Mouse (Mus musculus): ENCODE results near the gene Sel1l3. TPM values are rescaled to one million over a fixed set of nuclear protein-coding genes. Genes with fewer than 3 reads are reported as not detected.

The Sel1l3 gene
- 6.5 and 6.8 TPM in 2 replicates for polyA plus RNA-seq (2014; fragmentation: Nextera tagmentation; extraction: Ambion mirVana)

DNA sequence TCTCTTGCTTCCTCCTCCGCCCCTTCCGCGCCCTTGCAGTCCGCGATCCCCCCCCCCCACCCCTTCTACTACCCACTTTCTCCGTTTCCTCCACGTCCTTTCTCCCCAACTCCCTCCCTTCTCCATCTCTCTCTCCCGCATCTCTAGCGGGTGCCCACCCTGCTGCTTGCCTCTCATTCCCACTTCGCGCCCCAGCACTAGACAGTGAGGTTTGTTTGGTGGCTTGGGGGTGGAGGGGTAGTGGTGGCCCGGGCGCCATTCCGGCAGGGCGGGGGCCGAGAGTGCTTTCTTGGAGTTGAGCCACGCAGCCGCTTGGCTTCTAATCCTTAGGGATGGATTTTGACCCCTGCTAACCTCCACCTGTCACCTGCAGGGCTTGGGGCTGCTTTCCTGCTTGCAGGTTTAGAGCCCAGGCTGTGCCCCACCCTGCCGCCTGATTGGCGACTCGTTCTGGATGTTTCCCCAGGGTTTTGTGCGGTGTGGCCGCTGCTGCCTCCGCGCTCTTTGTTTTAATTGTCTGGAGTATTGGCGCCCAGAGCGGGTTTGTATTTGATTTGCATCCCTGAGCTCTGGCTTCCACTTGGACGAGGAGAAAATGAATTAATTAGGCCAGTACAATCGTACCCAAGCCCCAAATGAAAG is at the start of gene Sel1l3:
TSS of gene Sel1l3 (minus strand) at position 217 of the 642 bp plus-strand sequence.
- peak within 1 kb of the TSS; percentile 62; the same call in 1 of the 2 replicates for H3K27ac ChIP-seq (ENCODE audit: low read depth, low read length)
- H3K9me3 ChIP-seq (ENCODE audit: control insufficient read depth, low read length): no peaks in the 10 kb centered on the region
- under 1% methylated on average over 23 of the region's 29 CpGs for WGBS

GRCm38 (mm10) chr5:53261999-53262398 is 48.3 kb upstream of the Sel1l3 start:
- Histone ChIP-seq H3K27me3 (ENCODE audit: control insufficient read depth, insufficient read depth, low read length) (0 out of 2 replicates have a peak, but pooled peaks cover 3% of the 10 kb centered on the region), H3K9me3 (ENCODE audit: control insufficient read depth, low read length) (no peaks in the 10 kb centered on the region), H3K9ac (replicated peaks; ENCODE audit: low read depth, low read length) (no peak overlapping the region), H3K27ac (ENCODE audit: low read depth, low read length) (no peak overlapping the region), H3K4me3 (ENCODE audit: low read depth, low read length) (no peak overlapping the region), H3K4me2 (ENCODE audit: low read depth, low read length) (no peak overlapping the region), H3K4me1 (ENCODE audit: control insufficient read depth, insufficient read depth, low read length) (0 out of 2 replicates have a peak, but pooled peaks cover 5% of the 10 kb centered on the region), H3K36me3 (ENCODE audit: control insufficient read depth, insufficient read depth, low read length) (no peaks in the 10 kb centered on the region)
- 82% methylated on average over 10 of the region's 10 CpGs for WGBS
- no peak for ATAC-seq (ENCODE audit: low read depth)

More for the DNA sequence above, at the start of gene Sel1l3:
- Histone ChIP-seq H3K27me3 (ENCODE audit: control insufficient read depth, insufficient read depth, low read length) (no peaks in the 10 kb centered on the region; the same call in 1 of the 2 replicates), H3K9ac (replicated peaks; ENCODE audit: low read depth, low read length) (peak within 1 kb of the TSS; percentile 72), H3K36me3 (ENCODE audit: control insufficient read depth, insufficient read depth, low read length) (no peaks in the 10 kb centered on the region), H3K4me2 (ENCODE audit: low read depth, low read length) (peak within 1 kb of the TSS; percentile 98), H3K4me1 (ENCODE audit: control insufficient read depth, insufficient read depth, low read length) (no peaks in the 10 kb centered on the region), H3K4me3 (ENCODE audit: low read depth, low read length) (peak within 1 kb of the TSS; percentile 65)
- peak; percentile 63 for ATAC-seq (ENCODE audit: low read depth)

- ATAC-seq (ENCODE audit: low read depth): no peak
- H3K4me2 ChIP-seq (ENCODE audit: low read depth, low read length): no peak overlapping the region
- H3K9ac ChIP-seq (replicated peaks; ENCODE audit: low read depth, low read length): no peak overlapping the region
- 50% methylated on average over 5 of the region's 5 CpGs for WGBS
- 0 out of 2 replicates have a peak, but pooled peaks cover 3% of the 10 kb centered on the region for H3K27me3 ChIP-seq (ENCODE audit: control insufficient read depth, insufficient read depth, low read length)
- H3K4me1 ChIP-seq (ENCODE audit: control insufficient read depth, insufficient read depth, low read length): 0 out of 2 replicates have a peak, but pooled peaks cover 5% of the 10 kb centered on the region
- no peaks in the 10 kb centered on the region for H3K9me3 ChIP-seq (ENCODE audit: control insufficient read depth, low read length)
- no peak overlapping the region for H3K4me3 ChIP-seq (ENCODE audit: low read depth, low read length)
- no peaks in the 10 kb centered on the region for H3K36me3 ChIP-seq (ENCODE audit: control insufficient read depth, insufficient read depth, low read length)
- no peak overlapping the region for H3K27ac ChIP-seq (ENCODE audit: low read depth, low read length)
These were observed 46.2 kb upstream of the Sel1l3 start for GRCm38 (mm10) chr5:53259894-53260293.

DNA sequence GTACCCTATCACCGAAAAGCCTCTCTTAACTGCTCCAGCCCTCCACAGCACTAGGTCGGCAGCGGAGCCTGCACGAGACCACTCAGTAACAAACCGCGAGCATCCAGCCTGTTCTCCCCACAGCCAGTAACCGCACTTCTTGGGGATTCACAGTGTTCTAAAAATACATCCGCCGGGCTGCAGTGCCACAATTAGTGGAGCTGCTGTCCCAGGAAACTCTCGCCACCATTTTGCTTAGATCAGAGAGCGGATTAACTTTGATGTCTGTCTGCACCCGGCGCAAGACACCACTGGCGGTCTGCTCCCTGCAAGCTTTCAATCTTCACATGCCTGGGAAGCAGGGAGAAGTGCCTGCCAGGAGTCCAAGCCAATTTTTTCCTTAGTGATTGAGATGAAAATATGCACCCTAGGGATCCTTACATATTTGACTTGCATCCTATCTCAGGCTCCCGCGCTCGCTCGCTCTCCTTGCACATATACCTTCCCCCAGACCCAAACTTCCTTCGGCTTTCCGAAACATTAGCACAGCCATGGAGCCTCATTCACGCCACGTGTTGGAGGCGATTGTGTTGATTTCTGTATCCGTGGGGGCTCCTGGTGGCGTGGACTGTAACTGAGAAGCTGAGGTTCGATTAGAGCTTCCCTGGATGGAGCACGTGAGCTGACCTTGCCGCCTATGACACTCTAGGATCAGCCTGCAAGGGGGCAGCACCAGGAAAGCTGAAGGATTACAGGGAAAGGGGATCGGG is 44.5 kb upstream of the Sel1l3 start:
- H3K4me2 ChIP-seq (ENCODE audit: low read depth, low read length): peak overlapping the region; percentile 79
- H3K9ac ChIP-seq (replicated peaks; ENCODE audit: low read depth, low read length): 0 out of 2 replicates have a peak overlapping the region, but pooled peaks have one; percentile 8
- peak overlapping the region; percentile 20 for H3K4me3 ChIP-seq (ENCODE audit: low read depth, low read length)
- no peaks in the 10 kb centered on the region for H3K9me3 ChIP-seq (ENCODE audit: control insufficient read depth, low read length)
- no peak overlapping the region; the same call in 1 of the 2 replicates for H3K27ac ChIP-seq (ENCODE audit: low read depth, low read length)
- 0 out of 2 replicates have a peak, but pooled peaks cover 3% of the 10 kb centered on the region for H3K27me3 ChIP-seq (ENCODE audit: control insufficient read depth, insufficient read depth, low read length)
- H3K4me1 ChIP-seq (ENCODE audit: control insufficient read depth, insufficient read depth, low read length): 0 out of 2 replicates have a peak, but pooled peaks cover 5% of the 10 kb centered on the region
- H3K36me3 ChIP-seq (ENCODE audit: control insufficient read depth, insufficient read depth, low read length): no peaks in the 10 kb centered on the region
- peak; percentile 66 for ATAC-seq (ENCODE audit: low read depth)
- 6% methylated on average over 29 of the region's 29 CpGs for WGBS

- H3K9me3 ChIP-seq (ENCODE audit: control insufficient read depth, low read length): no peaks in the 10 kb centered on the region
- H3K36me3 ChIP-seq (ENCODE audit: control insufficient read depth, insufficient read depth, low read length): no peaks in the 10 kb centered on the region
- ATAC-seq (ENCODE audit: low read depth): no peak
- H3K4me2 ChIP-seq (ENCODE audit: low read depth, low read length): no peak overlapping the region
- no peak overlapping the region for H3K9ac ChIP-seq (replicated peaks; ENCODE audit: low read depth, low read length)
- H3K27ac ChIP-seq (ENCODE audit: low read depth, low read length): no peak overlapping the region
- 0 out of 2 replicates have a peak, but pooled peaks cover 5% of the 10 kb centered on the region for H3K4me1 ChIP-seq (ENCODE audit: control insufficient read depth, insufficient read depth, low read length)
- WGBS: 89% methylated on average over 3 of the region's 3 CpGs
- no peak overlapping the region for H3K4me3 ChIP-seq (ENCODE audit: low read depth, low read length)
- 0 out of 2 replicates have a peak, but pooled peaks cover 3% of the 10 kb centered on the region for H3K27me3 ChIP-seq (ENCODE audit: control insufficient read depth, insufficient read depth, low read length)
These were observed 41.1 kb upstream of the Sel1l3 start for GRCm38 (mm10) chr5:53254821-53255220.

DNA sequence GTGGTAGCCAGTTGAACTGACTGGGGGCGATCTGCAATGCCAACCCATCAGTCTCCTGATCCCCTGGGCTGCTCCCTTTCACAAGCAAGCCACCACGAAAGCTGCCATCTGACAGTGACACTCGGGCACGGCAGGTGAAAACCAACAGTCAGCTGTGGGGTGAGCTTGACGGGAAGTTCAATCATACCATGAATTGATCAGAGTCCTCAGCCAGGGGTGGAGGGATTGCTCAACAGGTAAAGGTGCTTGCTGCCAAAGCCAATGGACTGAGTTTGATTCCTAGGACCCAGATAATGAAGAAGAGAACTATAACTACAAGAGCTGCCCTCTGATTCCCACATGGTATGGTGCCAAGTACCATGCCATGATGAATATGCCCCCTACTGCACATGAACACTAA is 40.4 kb upstream of the Sel1l3 start:
- ATAC-seq (ENCODE audit: low read depth): no peak
- no peak overlapping the region for H3K9ac ChIP-seq (replicated peaks; ENCODE audit: low read depth, low read length)
- H3K27ac ChIP-seq (ENCODE audit: low read depth, low read length): no peak overlapping the region
- no peak overlapping the region for H3K4me2 ChIP-seq (ENCODE audit: low read depth, low read length)
- H3K36me3 ChIP-seq (ENCODE audit: control insufficient read depth, insufficient read depth, low read length): no peaks in the 10 kb centered on the region
- 0 out of 2 replicates have a peak, but pooled peaks cover 3% of the 10 kb centered on the region for H3K27me3 ChIP-seq (ENCODE audit: control insufficient read depth, insufficient read depth, low read length)
- H3K4me1 ChIP-seq (ENCODE audit: control insufficient read depth, insufficient read depth, low read length): 0 out of 2 replicates have a peak, but pooled peaks cover 5% of the 10 kb centered on the region
- no peaks in the 10 kb centered on the region for H3K9me3 ChIP-seq (ENCODE audit: control insufficient read depth, low read length)
- no peak overlapping the region for H3K4me3 ChIP-seq (ENCODE audit: low read depth, low read length)
- 87% methylated on average over 5 of the region's 5 CpGs for WGBS

GRCm38 (mm10) chr5:53249431-53250061 is 35.8 kb upstream of the Sel1l3 start:
- H3K36me3 ChIP-seq (ENCODE audit: control insufficient read depth, insufficient read depth, low read length): no peaks in the 10 kb centered on the region
- 77% methylated on average over 4 of the region's 4 CpGs for WGBS

DNA sequence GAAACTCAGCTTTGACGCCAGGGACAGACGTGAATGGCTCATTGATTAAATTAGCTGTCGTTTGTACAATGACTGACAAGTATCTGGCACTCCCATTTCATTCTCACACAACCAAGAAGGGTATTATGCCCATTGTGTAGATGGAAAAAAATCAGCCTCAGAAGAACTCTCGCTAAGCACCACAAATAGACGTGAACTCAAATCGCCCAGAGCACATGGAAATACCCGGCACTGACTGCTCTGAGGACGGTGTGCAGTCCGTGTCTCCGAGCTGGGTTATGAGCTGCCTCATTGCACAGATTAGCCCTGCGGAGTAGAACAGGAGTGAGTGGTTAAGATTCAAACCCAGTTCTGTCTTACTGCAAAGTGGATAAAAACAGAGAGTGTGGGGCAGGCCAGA is 34.8 kb upstream of the Sel1l3 start:
- no peaks in the 10 kb centered on the region for H3K27me3 ChIP-seq (ENCODE audit: control insufficient read depth, insufficient read depth, low read length)
- no peak overlapping the region for H3K4me3 ChIP-seq (ENCODE audit: low read depth, low read length)
- H3K4me1 ChIP-seq (ENCODE audit: control insufficient read depth, insufficient read depth, low read length): no peaks in the 10 kb centered on the region
- H3K9ac ChIP-seq (replicated peaks; ENCODE audit: low read depth, low read length): no peak overlapping the region
- no peaks in the 10 kb centered on the region for H3K9me3 ChIP-seq (ENCODE audit: control insufficient read depth, low read length)
- H3K4me2 ChIP-seq (ENCODE audit: low read depth, low read length): no peak overlapping the region
- WGBS: 26% methylated on average over 11 of the region's 11 CpGs
- H3K27ac ChIP-seq (ENCODE audit: low read depth, low read length): no peak overlapping the region
- no peaks in the 10 kb centered on the region for H3K36me3 ChIP-seq (ENCODE audit: control insufficient read depth, insufficient read depth, low read length)
- ATAC-seq (ENCODE audit: low read depth): no peak

More at GRCm38 (mm10) chr5:53249431-53250061, 35.8 kb upstream of the Sel1l3 start:
- ATAC-seq (ENCODE audit: low read depth): peak; percentile 26; the same call in 1 of the 2 replicates
- Histone ChIP-seq H3K27ac (ENCODE audit: low read depth, low read length) (no peak overlapping the region), H3K9me3 (ENCODE audit: control insufficient read depth, low read length) (no peaks in the 10 kb centered on the region), H3K9ac (replicated peaks; ENCODE audit: low read depth, low read length) (no peak overlapping the region), H3K4me3 (ENCODE audit: low read depth, low read length) (no peak overlapping the region), H3K27me3 (ENCODE audit: control insufficient read depth, insufficient read depth, low read length) (no peaks in the 10 kb centered on the region), H3K4me2 (ENCODE audit: low read depth, low read length) (no peak overlapping the region), H3K4me1 (ENCODE audit: control insufficient read depth, insufficient read depth, low read length) (no peaks in the 10 kb centered on the region)
